Mouse (Mus musculus) liver, postnatal 0 days (tissue): ENCODE results near the gene Immp2l.

Source experiments
- CTCF ChIP-seq: sonication (generic); IDR thresholded peaks from 2 replicates; pipeline ENCODE4 v1.5.1; 2016; ENCODE audit warnings: antibody characterized with exemption, low read depth
- EP300 ChIP-seq: IDR thresholded peaks from 2 replicates; pipeline ENCODE4 v1.6.1; 2016; ENCODE audit warnings: antibody characterized with exemption, low read depth, mild to moderate bottlenecking

DNA sequence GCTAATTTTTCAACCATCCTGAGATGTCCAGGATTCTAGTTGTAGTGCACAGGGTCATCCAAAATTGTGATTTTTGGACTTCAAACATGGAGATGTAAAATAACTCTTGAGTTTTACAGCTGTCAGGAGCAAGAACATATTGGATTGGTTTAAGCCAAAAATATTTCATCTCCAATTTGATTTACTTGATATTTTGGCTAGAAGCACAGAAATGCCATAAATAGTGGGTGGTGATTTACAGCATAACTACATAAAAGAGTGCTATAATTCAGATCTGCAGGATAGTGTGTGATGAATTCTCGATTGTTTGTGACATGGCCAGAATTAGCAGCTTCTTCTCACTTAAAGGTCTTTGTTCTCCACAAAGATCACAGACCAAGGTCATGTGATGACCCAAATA lies 884.1 kb downstream of the Immp2l start:
- TF ChIP-seq CTCF: no peak
- no peak for TF ChIP-seq EP300
